Mouse (Mus musculus): ENCODE results near the gene Coq9.

Gene Coq9

DNA sequence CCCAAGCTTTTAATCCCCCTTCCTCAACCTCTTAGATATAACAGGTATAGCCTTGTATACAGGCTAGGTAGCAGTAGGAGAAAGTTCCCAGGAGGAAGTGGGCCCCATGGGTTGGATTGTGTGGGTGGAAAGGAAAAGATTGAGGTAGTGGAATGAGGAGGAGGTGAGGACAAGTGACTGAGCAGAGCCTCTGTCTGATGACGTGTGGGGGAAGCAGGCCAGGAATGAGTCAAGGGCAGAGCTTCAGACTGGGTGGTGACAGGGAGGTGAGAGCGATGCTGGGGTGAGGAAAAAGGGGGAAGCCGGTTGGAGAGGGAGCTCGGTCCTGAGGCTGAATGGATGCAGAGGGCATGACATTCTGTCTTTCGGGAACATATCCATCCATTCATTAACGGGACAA is 34.6 kb upstream of the Coq9 start:
- no peaks in the 10 kb centered on the region for H3K9me3 ChIP-seq (ENCODE audit: low read length)
- peaks cover 26% of the 10 kb centered on the region for H3K4me1 ChIP-seq (replicated peaks; ENCODE audit: low read depth, low read length)
- H3K4me3 ChIP-seq (replicated peaks; ENCODE audit: low read length): no peak overlapping the region
- TF ChIP-seq POU5F1 (IDR thresholded peaks at IDR 0.05; ENCODE audit: borderline replicate concordance, low read length) (no peak), NANOG (IDR thresholded peaks at IDR 0.05; ENCODE audit: borderline replicate concordance, low read length) (no peak), CTCF (conservative IDR thresholded peaks at IDR 0.05; ENCODE audit: low read length) (no peak)
- no peaks in the 10 kb centered on the region for H3K36me3 ChIP-seq (ENCODE audit: insufficient read depth, low read length)
- H3K27me3 ChIP-seq (ENCODE audit: insufficient read depth, low read length): peaks cover 17% of the 10 kb centered on the region

DNA sequence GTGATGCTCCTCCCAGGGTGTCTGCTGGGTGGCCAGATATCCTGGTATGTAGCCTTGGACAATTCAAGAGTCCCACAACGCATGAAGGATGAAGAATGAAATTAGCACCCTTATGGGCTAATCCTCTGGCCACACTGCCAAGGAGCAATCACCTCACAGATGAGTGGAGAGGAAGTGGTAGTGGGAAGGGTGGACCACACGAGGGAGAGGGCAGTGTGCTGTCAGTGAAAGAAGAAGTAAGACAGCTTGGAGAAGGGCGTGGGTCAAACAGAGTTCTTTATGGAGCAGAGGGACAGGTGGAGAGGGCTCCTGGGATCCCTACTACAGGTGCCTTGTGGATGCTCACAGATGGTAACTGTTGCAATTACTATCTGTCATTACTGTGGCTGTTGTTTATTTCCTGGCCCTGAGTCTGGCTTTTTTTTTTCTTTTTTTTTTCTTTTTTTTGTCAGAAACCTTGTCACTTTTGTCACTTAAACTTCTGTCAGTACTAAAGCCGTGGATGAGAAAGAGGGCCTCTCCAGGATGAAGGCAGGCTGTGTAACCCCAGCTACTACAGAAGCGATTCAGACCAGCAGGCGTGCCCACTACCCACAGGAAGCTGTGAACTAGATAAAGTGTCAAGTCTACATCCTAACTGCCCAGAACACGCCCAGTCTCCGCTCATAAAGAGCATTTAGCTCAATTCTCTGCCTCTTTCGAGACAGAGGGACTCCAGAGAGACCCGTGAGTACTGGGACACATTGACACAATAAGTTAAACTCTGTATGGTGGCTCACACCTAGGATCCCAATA is 33.4 kb upstream of the Coq9 start:
- H3K27me3 ChIP-seq (ENCODE audit: insufficient read depth, low read length): peaks cover 17% of the 10 kb centered on the region
- no peaks in the 10 kb centered on the region for H3K9me3 ChIP-seq (ENCODE audit: low read length)
- H3K4me3 ChIP-seq (replicated peaks; ENCODE audit: low read length): no peak overlapping the region
- H3K36me3 ChIP-seq (ENCODE audit: insufficient read depth, low read length): no peaks in the 10 kb centered on the region
- H3K4me1 ChIP-seq (replicated peaks; ENCODE audit: low read depth, low read length): peaks cover 26% of the 10 kb centered on the region
- TF ChIP-seq CTCF (conservative IDR thresholded peaks at IDR 0.05; ENCODE audit: low read length) (no peak), NANOG (IDR thresholded peaks at IDR 0.05; ENCODE audit: borderline replicate concordance, low read length) (no peak), POU5F1 (IDR thresholded peaks at IDR 0.05; ENCODE audit: borderline replicate concordance, low read length) (no peak)

DNA sequence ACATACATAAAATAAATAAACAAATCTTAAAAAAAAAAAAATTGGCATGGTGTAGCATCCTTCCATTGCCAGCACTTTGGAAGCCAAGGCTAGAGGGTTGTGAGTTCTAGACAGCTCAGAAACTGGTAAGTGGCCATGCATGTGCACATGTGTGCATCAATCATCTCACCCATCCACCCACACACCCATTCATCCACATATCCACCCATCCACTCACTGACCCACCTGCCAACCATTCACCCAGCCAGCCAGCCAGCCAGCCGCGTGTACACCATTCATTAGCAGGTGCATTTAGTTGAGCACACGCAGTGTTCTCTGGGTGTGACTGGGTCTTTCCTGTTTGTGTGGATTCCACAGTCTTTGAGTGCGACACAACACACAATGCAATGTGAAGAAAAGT is 32.3 kb upstream of the Coq9 start:
- TF ChIP-seq POU5F1 (IDR thresholded peaks at IDR 0.05; ENCODE audit: borderline replicate concordance, low read length): no peak
- TF ChIP-seq NANOG (IDR thresholded peaks at IDR 0.05; ENCODE audit: borderline replicate concordance, low read length): no peak
- TF ChIP-seq CTCF (conservative IDR thresholded peaks at IDR 0.05; ENCODE audit: low read length): no peak
- Histone ChIP-seq H3K4me3 (replicated peaks; ENCODE audit: low read length) (no peak overlapping the region), H3K4me1 (replicated peaks; ENCODE audit: low read depth, low read length) (peaks cover 20% of the 10 kb centered on the region), H3K27me3 (ENCODE audit: insufficient read depth, low read length) (peaks cover 17% of the 10 kb centered on the region), H3K36me3 (ENCODE audit: insufficient read depth, low read length) (no peaks in the 10 kb centered on the region), H3K9me3 (ENCODE audit: low read length) (no peaks in the 10 kb centered on the region)

DNA sequence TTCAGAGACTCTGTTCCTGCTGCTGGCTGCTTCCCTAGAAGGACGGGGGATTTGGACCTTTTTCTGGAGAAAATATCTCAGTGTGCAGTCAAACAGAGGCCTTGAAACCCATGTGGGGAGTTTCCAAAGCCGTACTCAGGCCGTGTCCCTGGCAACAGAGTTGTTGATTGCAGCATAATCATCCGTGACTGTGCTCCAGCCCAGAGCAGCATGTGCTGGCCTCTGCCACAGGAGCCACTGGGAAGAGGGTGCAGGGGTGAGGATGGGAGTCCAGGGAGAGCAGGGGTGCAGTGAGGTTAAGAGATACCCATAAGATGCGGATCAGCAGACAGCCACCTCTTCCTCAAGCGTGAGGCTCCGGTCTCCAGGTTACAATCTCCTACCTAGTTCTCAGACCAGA is 30.6 kb upstream of the Coq9 start:
- Histone ChIP-seq H3K27me3 (ENCODE audit: insufficient read depth, low read length) (peaks cover 17% of the 10 kb centered on the region), H3K4me1 (replicated peaks; ENCODE audit: low read depth, low read length) (peaks cover 7% of the 10 kb centered on the region), H3K36me3 (ENCODE audit: insufficient read depth, low read length) (no peaks in the 10 kb centered on the region), H3K9me3 (ENCODE audit: low read length) (no peaks in the 10 kb centered on the region), H3K4me3 (replicated peaks; ENCODE audit: low read length) (no peak overlapping the region)
- TF ChIP-seq NANOG (IDR thresholded peaks at IDR 0.05; ENCODE audit: borderline replicate concordance, low read length) (no peak), POU5F1 (IDR thresholded peaks at IDR 0.05; ENCODE audit: borderline replicate concordance, low read length) (no peak), CTCF (conservative IDR thresholded peaks at IDR 0.05; ENCODE audit: low read length) (no peak)

DNA sequence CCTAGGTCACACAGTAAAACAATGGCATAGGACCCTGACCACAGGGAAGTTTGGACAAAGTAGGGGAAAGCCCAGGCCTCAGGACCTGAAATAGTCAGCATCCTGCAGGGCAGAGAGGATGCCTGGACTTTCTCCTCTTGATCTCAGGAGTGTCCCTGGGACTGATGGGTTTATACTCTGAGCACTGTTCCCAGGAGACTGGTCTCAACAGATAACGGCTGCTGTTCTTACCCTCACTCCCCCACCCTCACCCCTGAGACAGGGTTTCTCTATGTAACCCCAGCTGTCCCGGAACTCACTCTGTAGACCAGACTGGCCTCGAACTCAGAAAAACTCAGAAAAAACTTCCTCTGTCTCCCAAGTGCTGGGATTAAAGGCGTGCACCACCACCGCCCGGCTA is 29.7 kb upstream of the Coq9 start:
- Histone ChIP-seq H3K4me1 (replicated peaks; ENCODE audit: low read depth, low read length) (peaks cover 7% of the 10 kb centered on the region), H3K9me3 (ENCODE audit: low read length) (no peaks in the 10 kb centered on the region), H3K27me3 (ENCODE audit: insufficient read depth, low read length) (peaks cover 17% of the 10 kb centered on the region), H3K4me3 (replicated peaks; ENCODE audit: low read length) (no peak overlapping the region), H3K36me3 (ENCODE audit: insufficient read depth, low read length) (no peaks in the 10 kb centered on the region)
- TF ChIP-seq CTCF (conservative IDR thresholded peaks at IDR 0.05; ENCODE audit: low read length): no peak
- no peak for TF ChIP-seq POU5F1 (IDR thresholded peaks at IDR 0.05; ENCODE audit: borderline replicate concordance, low read length)
- no peak for TF ChIP-seq NANOG (IDR thresholded peaks at IDR 0.05; ENCODE audit: borderline replicate concordance, low read length)

DNA sequence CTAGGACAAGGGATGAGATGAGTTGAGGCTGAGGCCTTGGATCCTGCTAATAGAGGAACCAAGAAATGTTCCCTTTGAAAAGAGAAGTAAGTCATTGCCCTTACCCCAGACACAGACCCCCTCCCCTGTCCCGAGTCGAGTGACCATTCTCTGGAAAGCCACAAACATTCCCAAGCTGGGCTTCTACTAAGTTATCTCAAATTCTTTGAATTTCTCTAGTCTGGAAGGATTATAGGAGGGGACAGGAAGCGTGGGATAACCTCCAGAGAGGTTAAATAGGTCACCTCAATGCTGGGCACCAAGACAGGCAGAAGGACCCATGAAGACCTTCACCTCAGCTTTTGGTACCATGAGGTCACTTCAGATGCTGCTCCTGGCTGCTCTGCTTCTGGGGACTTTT is 28.0 kb upstream of the Coq9 start, which contains the start of gene Ccl17:
Gene Ccl17, plus strand, starts transcription at position 301 of the 400 bp plus-strand sequence.
- no peak for TF ChIP-seq NANOG (IDR thresholded peaks at IDR 0.05; ENCODE audit: borderline replicate concordance, low read length)
- no peak for TF ChIP-seq POU5F1 (IDR thresholded peaks at IDR 0.05; ENCODE audit: borderline replicate concordance, low read length)
- TF ChIP-seq CTCF (conservative IDR thresholded peaks at IDR 0.05; ENCODE audit: low read length): no peak
- H3K27me3 ChIP-seq (ENCODE audit: insufficient read depth, low read length): peaks cover 11% of the 10 kb centered on the region
- peaks cover 7% of the 10 kb centered on the region for H3K4me1 ChIP-seq (replicated peaks; ENCODE audit: low read depth, low read length)
- H3K4me3 ChIP-seq (replicated peaks; ENCODE audit: low read length): no peak within 1 kb of the TSS
- no peaks in the 10 kb centered on the region for H3K9me3 ChIP-seq (ENCODE audit: low read length)
- H3K36me3 ChIP-seq (ENCODE audit: insufficient read depth, low read length): no peaks in the 10 kb centered on the region

DNA sequence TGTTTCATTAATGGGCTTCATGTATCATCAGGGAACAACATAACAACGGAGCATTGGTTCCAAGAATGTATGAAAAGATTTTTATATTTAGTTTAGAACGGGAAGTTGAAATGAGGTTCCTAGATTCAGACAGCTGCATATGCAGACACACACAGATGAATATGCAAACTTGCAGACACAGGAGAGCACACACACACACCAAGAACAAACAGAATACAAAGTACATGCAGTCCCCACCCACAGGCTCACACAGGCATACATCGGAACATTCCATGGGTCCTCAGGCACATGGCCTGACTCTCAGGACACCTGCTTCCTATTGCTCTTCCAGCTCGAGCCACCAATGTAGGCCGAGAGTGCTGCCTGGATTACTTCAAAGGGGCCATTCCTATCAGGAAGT is 27.3 kb upstream of the Coq9 start:
- Histone ChIP-seq H3K36me3 (ENCODE audit: insufficient read depth, low read length) (no peaks in the 10 kb centered on the region), H3K4me1 (replicated peaks; ENCODE audit: low read depth, low read length) (peaks cover 7% of the 10 kb centered on the region), H3K9me3 (ENCODE audit: low read length) (no peaks in the 10 kb centered on the region), H3K27me3 (ENCODE audit: insufficient read depth, low read length) (peaks cover 11% of the 10 kb centered on the region), H3K4me3 (replicated peaks; ENCODE audit: low read length) (no peak overlapping the region)
- no peak for TF ChIP-seq NANOG (IDR thresholded peaks at IDR 0.05; ENCODE audit: borderline replicate concordance, low read length)
- TF ChIP-seq CTCF (conservative IDR thresholded peaks at IDR 0.05; ENCODE audit: low read length): no peak
- no peak for TF ChIP-seq POU5F1 (IDR thresholded peaks at IDR 0.05; ENCODE audit: borderline replicate concordance, low read length)

DNA sequence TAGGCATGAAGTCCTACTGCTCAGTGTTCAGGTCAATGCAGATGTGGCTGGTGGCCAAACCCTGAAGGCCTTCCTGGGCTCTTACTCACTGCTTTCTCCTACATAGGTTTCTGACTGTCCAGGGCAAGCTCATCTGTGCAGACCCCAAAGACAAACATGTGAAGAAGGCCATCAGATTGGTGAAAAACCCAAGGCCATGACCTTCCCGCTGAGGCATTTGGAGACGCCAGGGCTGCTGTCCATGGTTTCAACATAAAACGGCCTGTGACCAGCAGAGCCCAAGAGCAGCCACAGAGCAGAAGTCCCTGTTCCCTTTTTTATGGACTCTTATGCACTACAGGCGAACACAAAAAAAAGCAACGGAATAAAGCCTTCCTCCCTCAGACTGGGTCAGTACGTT is 26.5 kb upstream of the Coq9 start:
- no peak for TF ChIP-seq NANOG (IDR thresholded peaks at IDR 0.05; ENCODE audit: borderline replicate concordance, low read length)
- TF ChIP-seq CTCF (conservative IDR thresholded peaks at IDR 0.05; ENCODE audit: low read length): no peak
- no peak for TF ChIP-seq POU5F1 (IDR thresholded peaks at IDR 0.05; ENCODE audit: borderline replicate concordance, low read length)
- Histone ChIP-seq H3K9me3 (ENCODE audit: low read length) (no peaks in the 10 kb centered on the region), H3K27me3 (ENCODE audit: insufficient read depth, low read length) (peaks cover 6% of the 10 kb centered on the region), H3K4me1 (replicated peaks; ENCODE audit: low read depth, low read length) (peaks cover 7% of the 10 kb centered on the region), H3K36me3 (ENCODE audit: insufficient read depth, low read length) (no peaks in the 10 kb centered on the region), H3K4me3 (replicated peaks; ENCODE audit: low read length) (no peak overlapping the region)
